Mouse (Mus musculus) inflammation-experienced regulatory T-cells, adult 6 months (primary cell): ENCODE results near the gene 4933427D14Rik. TPM values are rescaled to one million over a fixed set of nuclear protein-coding genes. Genes with fewer than 3 reads are reported as not detected.

ENCODE experiments used
- polyA plus RNA-seq, 3 experiments: library from polyadenylated mRNA; unstranded; fragments of 100-300 nt; shearing (Covaris generic); gene quantifications; one replicate each; pipeline ENCODE4 v1.2.1; 2017

Gene 4933427D14Rik
- polyA plus RNA-seq, 3 experiments from 2014 or later, result 16.7 to 27.9 (median 22.9) TPM

Other genes with a start within 250 kb of the 4933427D14Rik start
- gene Aipl1, start 169.9 kb downstream of the 4933427D14Rik start, polyA plus RNA-seq, result under 1 TPM in 1 of 3 experiments, not detected in 2; 0.15 TPM
- gene Pimreg, start 165.4 kb downstream of the 4933427D14Rik start, polyA plus RNA-seq, result 10 to 100 TPM in 1 of 3 experiments, 1 to 10 TPM in 2; 2.4 to 38.2 (median 2.6) TPM
- gene Pitpnm3, start 71.7 kb downstream of the 4933427D14Rik start, polyA plus RNA-seq, result not detected
- gene Gm43951, start 619 bp downstream of the 4933427D14Rik start, polyA plus RNA-seq, result not detected
- gene Txndc17, start 88 bp upstream of the 4933427D14Rik start, polyA plus RNA-seq, result 100 to 1,000 TPM; 106 to 179 (median 111) TPM
- 10 to 100 TPM; 18.1 to 26.9 (median 22.3) TPM for gene Med31, start 8.1 kb upstream of the 4933427D14Rik start, polyA plus RNA-seq
- not detected for gene Slc13a5, start 59.8 kb upstream of the 4933427D14Rik start, polyA plus RNA-seq
- gene Xaf1, start 94.2 kb upstream of the 4933427D14Rik start, polyA plus RNA-seq, result 100 to 1,000 TPM in 1 of 3 experiments, 10 to 100 TPM in 2; 45.3 to 118 (median 50.4) TPM
- not detected for gene Fbxo39, start 107.0 kb upstream of the 4933427D14Rik start, polyA plus RNA-seq
- gene Tekt1, start 155.0 kb upstream of the 4933427D14Rik start, polyA plus RNA-seq, result not detected
- gene Smtnl2, start 204.3 kb upstream of the 4933427D14Rik start, polyA plus RNA-seq, result not detected
- not detected for gene Ggt6, start 228.1 kb upstream of the 4933427D14Rik start, polyA plus RNA-seq
- gene Mybbp1a, start 233.9 kb upstream of the 4933427D14Rik start, polyA plus RNA-seq, result 10 to 100 TPM; 46.1 to 71.2 (median 64.1) TPM